Mouse (Mus musculus) stomach, embryonic 14.5 days (tissue): ENCODE results near the gene Sort1. TPM values are rescaled to one million over a fixed set of nuclear protein-coding genes. Genes with fewer than 3 reads are reported as not detected.
A peak's percentile ranks its signal among the peaks of the same experiment; 100 is the strongest.

Experiments
- ATAC-seq: fragments of 200-750 bp; cut with Nextera tagmentation; 2 replicates; pipeline ENCODE4 v1.8.0; 2017; ENCODE audit warnings: low read depth, moderate TSS enrichment; ENCODE audit not compliant: insufficient number of reproducible peaks, insufficient read depth, low FRiP score
- H3K27ac ChIP-seq: fragments of 300-500 bp; sonication (generic); 2 replicates; pipeline ENCODE4 v1.5.1; 2014; ENCODE audit warnings: mild to moderate bottlenecking, low read length, moderate library complexity, mixed read lengths
- H3K27me3 ChIP-seq: fragments of 300-500 bp; sonication (generic); 2 replicates; pipeline ENCODE4 v1.6.1; 2014; ENCODE audit warnings: low read length, control low read depth, mixed read lengths; ENCODE audit not compliant: control insufficient read depth, insufficient read depth
- H3K36me3 ChIP-seq: fragments of 300-500 bp; sonication (generic); 2 replicates; pipeline ENCODE4 v1.6.1; 2014; ENCODE audit warnings: mild to moderate bottlenecking, control low read depth, low read length, moderate library complexity, mixed read lengths; ENCODE audit not compliant: control insufficient read depth, insufficient read depth
- H3K4me1 ChIP-seq: fragments of 300-500 bp; sonication (generic); 2 replicates; pipeline ENCODE4 v1.6.1; 2014; ENCODE audit warnings: low read length, control low read depth, mixed read lengths; ENCODE audit not compliant: control insufficient read depth, insufficient read depth
- H3K4me2 ChIP-seq: fragments of 300-500 bp; sonication (generic); replicated peaks from 2 replicates; pipeline ENCODE4 v1.6.1; 2014; ENCODE audit warnings: low read depth, low read length, control low read depth
- H3K4me3 ChIP-seq: fragments of 300-500 bp; sonication (generic); 2 replicates; pipeline ENCODE4 v1.5.1; 2014; ENCODE audit warnings: low read depth, low read length, control low read depth
- H3K9ac ChIP-seq: fragments of 300-500 bp; sonication (generic); replicated peaks from 2 replicates; pipeline ENCODE4 v1.6.1; 2014; ENCODE audit warnings: low read depth, mild to moderate bottlenecking, control low read depth, low read length, moderate library complexity, mixed read lengths
- H3K9me3 ChIP-seq: fragments of 300-500 bp; sonication (generic); 2 replicates; pipeline ENCODE4 v1.6.1; 2016; ENCODE audit warnings: low read depth, low read length, control low read depth; ENCODE audit not compliant: control insufficient read depth
- WGBS: fragments of 180-500 bp; shearing (Covaris S2); extraction: QIAGEN DNeasy Blood & Tissue Kit; methylation state at CpG from one replicate; pipeline ENCODE4 v1.1.7; 2014; 5-methylcytosine and 5-hydroxymethylcytosine counted together
- polyA plus RNA-seq: library from polyadenylated mRNA; unstranded; fragments of >200 nt; fragmentation: Nextera tagmentation; extraction: Ambion mirVana; gene quantifications from 2 replicates; pipeline ENCODE4 v1.2.1, GENCODE M21; 2014

Gene Sort1
- polyA plus RNA-seq, 1 experiment from 2014 or later: 12.3 TPM

DNA sequence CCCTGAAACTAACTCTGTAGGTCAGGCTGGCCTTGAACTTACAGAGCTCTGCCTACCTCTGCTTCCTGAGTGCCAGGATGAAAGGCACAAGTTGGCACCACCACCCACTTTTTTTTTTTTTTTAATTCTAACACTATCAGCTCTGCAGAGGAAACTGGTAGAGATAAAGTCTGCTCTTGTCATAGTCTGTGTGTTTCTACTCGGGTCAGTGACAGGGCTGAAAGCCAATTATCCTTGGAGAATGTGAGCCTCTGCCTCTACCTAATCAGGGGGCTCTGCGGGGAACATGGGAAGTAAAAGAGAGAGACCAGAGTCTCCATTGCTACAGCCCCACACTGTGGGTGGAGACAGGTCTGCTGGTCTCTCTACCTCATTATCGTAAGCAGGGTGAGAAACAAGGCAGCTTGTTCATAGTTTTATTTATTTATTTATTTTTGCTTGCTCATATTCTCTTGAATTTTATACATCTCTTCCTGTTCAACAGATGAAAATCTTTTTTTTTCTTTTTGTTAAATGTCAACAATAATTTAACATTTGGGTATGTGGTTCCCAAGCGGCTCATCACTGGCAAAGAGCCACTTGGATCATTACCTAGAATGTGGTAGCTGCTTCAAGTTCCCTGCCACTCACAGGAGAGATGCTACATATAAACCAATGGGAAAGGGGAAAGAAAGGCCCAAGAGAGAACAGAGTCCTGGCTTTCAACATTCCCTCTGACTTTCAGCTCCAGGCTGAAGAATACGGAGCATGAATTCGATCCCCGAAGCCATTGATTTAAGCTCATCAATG is 95.2 kb downstream of the Sort1 start:
- H3K4me1 ChIP-seq: peaks cover 9% of the 10 kb centered on the region
- H3K4me2 ChIP-seq: no peak overlapping the region
- no peak overlapping the region for H3K27ac ChIP-seq
- no peaks in the 10 kb centered on the region for H3K9me3 ChIP-seq
- 82% methylated on average over 7 of the region's 7 CpGs for WGBS
- H3K27me3 ChIP-seq: no peaks in the 10 kb centered on the region
- H3K9ac ChIP-seq: no peak overlapping the region
- H3K4me3 ChIP-seq: no peak overlapping the region
- ATAC-seq: no peak
- no peaks in the 10 kb centered on the region for H3K36me3 ChIP-seq

GRCm38 (mm10) chr3:108380695-108381094 is 96.8 kb downstream of the Sort1 start:
- H3K4me1 ChIP-seq: peaks cover 18% of the 10 kb centered on the region
- H3K9ac ChIP-seq: no peak overlapping the region
- WGBS: 77% methylated on average over 6 of the region's 6 CpGs

DNA sequence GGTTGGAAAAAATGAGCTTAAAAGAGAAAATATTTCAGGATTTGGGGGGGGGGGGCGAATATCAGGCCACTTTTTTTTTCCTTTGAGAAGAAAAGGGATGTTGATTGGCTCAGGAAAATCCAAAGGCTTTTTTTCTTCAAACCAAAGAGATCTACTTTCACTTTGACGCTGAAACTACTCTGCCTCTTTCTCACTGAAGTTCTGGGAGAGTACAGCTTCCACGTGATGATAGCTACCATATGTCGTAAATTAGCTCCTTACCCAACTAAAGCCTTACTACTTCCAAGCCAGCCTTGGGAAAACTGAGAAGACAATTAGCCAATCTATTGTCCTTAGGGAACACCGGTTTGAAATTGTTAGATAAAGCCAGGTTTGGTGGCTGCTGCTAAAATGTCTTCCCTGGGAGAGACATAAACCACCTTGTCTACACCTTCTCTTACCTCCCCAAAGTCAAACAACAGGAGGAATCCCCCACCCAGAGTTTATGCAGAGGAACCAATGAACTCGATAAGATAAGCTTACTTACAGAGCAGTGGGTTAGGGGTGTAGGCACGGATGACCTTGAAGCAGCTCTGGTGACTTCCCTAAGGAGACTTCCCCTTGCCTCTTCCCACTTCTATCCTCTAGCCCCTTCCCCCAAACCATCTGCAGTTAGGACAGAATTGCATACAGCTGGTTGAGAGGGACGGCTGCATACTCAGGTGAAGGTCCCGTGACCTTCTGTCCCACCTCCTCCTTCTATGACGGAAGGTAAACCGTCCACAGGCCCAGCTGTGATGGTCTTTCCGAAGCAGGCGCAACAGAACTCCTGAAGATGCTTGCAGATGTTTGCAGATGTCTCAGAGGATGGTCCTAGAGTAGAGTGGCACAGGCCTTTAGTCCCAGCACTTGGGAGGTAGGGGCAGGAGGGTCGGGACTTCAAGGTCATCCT is 98.3 kb downstream of the Sort1 start:
- peaks cover 11% of the 10 kb centered on the region for H3K36me3 ChIP-seq
- H3K4me2 ChIP-seq: peak overlapping the region; percentile 78; the same call in 1 of the 2 replicates
- no peaks in the 10 kb centered on the region for H3K9me3 ChIP-seq
- WGBS: 58% methylated on average over 14 of the region's 14 CpGs
- 0 out of 2 replicates have a peak overlapping the region, but pooled peaks have one; percentile 39 for H3K27ac ChIP-seq
- H3K27me3 ChIP-seq: no peaks in the 10 kb centered on the region
- H3K4me1 ChIP-seq: peaks cover 18% of the 10 kb centered on the region
- no peak overlapping the region for H3K4me3 ChIP-seq
- no peak overlapping the region for H3K9ac ChIP-seq
- ATAC-seq: no peak

More at GRCm38 (mm10) chr3:108380695-108381094, 96.8 kb downstream of the Sort1 start:
- Histone ChIP-seq H3K4me3 (no peak overlapping the region), H3K36me3 (no peaks in the 10 kb centered on the region; the same call in 1 of the 2 replicates), H3K9me3 (no peaks in the 10 kb centered on the region), H3K4me2 (no peak overlapping the region), H3K27ac (no peak overlapping the region), H3K27me3 (no peaks in the 10 kb centered on the region)
- no peak for ATAC-seq

DNA sequence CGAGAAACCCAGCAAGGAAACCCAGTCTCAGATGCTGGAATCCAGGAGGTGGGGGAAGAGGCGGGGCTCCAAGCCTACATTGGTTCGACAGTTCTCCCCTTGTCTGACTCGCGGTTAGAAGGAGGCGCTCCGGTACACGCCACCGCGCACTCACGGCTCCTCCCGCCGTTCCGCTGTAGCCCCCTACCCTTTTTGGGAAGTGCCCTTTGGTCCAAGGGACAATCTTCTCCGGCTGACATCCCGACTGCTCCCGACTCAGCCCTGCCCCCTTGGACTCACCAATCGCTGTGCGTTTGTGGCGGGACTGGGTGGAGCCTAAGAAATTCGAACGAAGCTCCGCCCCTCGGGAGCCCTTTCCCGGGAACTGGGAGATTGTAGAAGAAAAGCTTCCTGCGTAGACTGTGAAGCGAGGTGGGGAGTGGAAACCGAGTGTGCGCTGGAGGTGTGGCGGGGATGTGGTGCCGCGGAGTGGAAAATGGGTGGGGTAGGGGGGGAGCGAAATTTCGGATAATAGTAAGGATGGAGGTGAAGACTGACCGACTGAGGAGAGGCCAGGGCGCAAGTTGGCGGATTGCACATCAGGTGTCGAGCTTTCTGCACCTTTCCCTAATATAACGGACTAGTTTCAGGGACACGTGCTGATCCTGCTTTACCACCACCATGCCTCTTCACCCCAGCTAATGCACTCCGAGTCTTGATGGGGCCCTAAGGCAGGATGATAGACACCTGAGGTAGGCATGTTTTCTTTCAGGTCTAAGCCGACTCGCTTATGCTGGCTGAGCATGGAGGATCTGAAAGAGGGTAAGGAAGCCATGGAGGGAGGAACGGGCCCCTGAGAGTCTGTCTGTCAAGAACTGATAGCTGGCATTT is 99.8 kb downstream of the Sort1 start, which contains the start of gene Psrc1:
Gene Psrc1, plus strand, starts transcription at position 355 of the 870 bp plus-strand sequence.
- Histone ChIP-seq H3K4me1 (peaks cover 18% of the 10 kb centered on the region), H3K27ac (peak within 1 kb of the TSS; percentile 39; the same call in 1 of the 2 replicates), H3K36me3 (peaks cover 17% of the 10 kb centered on the region), H3K9me3 (no peaks in the 10 kb centered on the region), H3K4me3 (peak within 1 kb of the TSS; percentile 56), H3K4me2 (peak within 1 kb of the TSS; percentile 78), H3K9ac (0 out of 2 replicates have a peak within 1 kb of the TSS, but pooled peaks have one; percentile 30), H3K27me3 (no peaks in the 10 kb centered on the region)
- WGBS: under 1% methylated on average over 44 of the region's 44 CpGs
- ATAC-seq: peak; percentile 91

- 32% methylated on average over 2 of the region's 2 CpGs for WGBS
- H3K4me1 ChIP-seq: peaks cover 18% of the 10 kb centered on the region
- ATAC-seq: no peak
These were observed 100.5 kb downstream of the Sort1 start for GRCm38 (mm10) chr3:108384425-108384824.

GRCm38 (mm10) chr3:108386186-108386585 is 102.3 kb downstream of the Sort1 start:
- Histone ChIP-seq H3K27me3 (no peaks in the 10 kb centered on the region), H3K27ac (no peak overlapping the region), H3K9ac (no peak overlapping the region), H3K9me3 (no peaks in the 10 kb centered on the region), H3K4me1 (peaks cover 18% of the 10 kb centered on the region), H3K36me3 (peaks cover 17% of the 10 kb centered on the region), H3K4me3 (no peak overlapping the region), H3K4me2 (no peak overlapping the region)
- ATAC-seq: no peak
- 78% methylated on average over 10 of the region's 10 CpGs for WGBS

More at GRCm38 (mm10) chr3:108384425-108384824, 100.5 kb downstream of the Sort1 start:
- no peaks in the 10 kb centered on the region for H3K27me3 ChIP-seq
- H3K4me2 ChIP-seq: peak overlapping the region; percentile 78
- H3K4me3 ChIP-seq: peak overlapping the region; percentile 56
- H3K27ac ChIP-seq: no peak overlapping the region
- no peaks in the 10 kb centered on the region for H3K9me3 ChIP-seq
- peaks cover 17% of the 10 kb centered on the region for H3K36me3 ChIP-seq
- H3K9ac ChIP-seq: 0 out of 2 replicates have a peak overlapping the region, but pooled peaks have one; percentile 30

DNA sequence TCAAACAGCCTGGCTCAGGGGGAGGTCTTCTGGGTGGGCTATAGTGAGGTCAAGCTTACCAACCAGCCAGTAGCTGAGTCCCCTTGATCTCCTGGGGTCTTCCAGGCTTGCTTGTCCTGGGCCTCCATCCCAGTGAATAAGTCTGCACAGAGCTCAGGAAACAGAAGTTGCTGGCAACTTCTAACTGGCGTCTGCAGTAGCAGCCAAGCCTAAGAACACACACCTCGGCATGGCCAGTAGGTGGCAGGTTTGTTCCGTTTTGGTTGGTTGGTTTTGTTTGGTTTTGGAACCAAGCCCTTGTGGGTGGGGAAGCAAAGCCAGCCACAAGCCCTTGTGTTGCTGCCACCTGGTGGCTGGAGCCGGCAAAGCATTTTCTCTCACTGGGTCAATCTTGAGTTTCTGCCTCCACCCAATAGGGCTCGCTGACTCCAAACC is 105.2 kb downstream of the Sort1 start:
- peak; percentile 81 for ATAC-seq
- no peak overlapping the region for H3K9ac ChIP-seq
- H3K27ac ChIP-seq: peak overlapping the region; percentile 72; the same call in 1 of the 2 replicates
- H3K4me3 ChIP-seq: no peak overlapping the region
- H3K9me3 ChIP-seq: no peaks in the 10 kb centered on the region
- WGBS: 1% methylated on average over 5 of the region's 5 CpGs
- no peaks in the 10 kb centered on the region for H3K27me3 ChIP-seq
- H3K36me3 ChIP-seq: peaks cover 17% of the 10 kb centered on the region
- H3K4me2 ChIP-seq: no peak overlapping the region
- H3K4me1 ChIP-seq: peaks cover 22% of the 10 kb centered on the region; the same call in 1 of the 2 replicates
